Mouse (Mus musculus): ENCODE measurements around the gene Prrx2. TPM values are rescaled to one million over a fixed set of nuclear protein-coding genes. Genes with fewer than 3 reads are reported as not detected.

Prrx2 gene
- polyA plus RNA-seq, 1 experiment = 2.5 TPM

- no peak for DNase-seq
- Histone ChIP-seq H3K4me3 (ENCODE audit: control insufficient read depth, insufficient read depth, low read length) (no peak overlapping the region), H3K27me3 (ENCODE audit: control insufficient read depth, insufficient read depth, low read length) (no peaks in the 10 kb centered on the region), H3K36me3 (ENCODE audit: control insufficient read depth, insufficient read depth, low read length) (no peaks in the 10 kb centered on the region), H3K27ac (ENCODE audit: control insufficient read depth, insufficient read depth, low read length) (no peak overlapping the region), H3K4me1 (replicated peaks; ENCODE audit: control insufficient read depth, insufficient read depth, low read length) (no peaks in the 10 kb centered on the region)
- TF ChIP-seq POLR2A (IDR thresholded peaks at IDR 0.05; ENCODE audit: control insufficient read depth, extremely low read depth, insufficient read depth, low read length, poor library complexity) = no peak
- no peak for TF ChIP-seq CTCF (IDR thresholded peaks at IDR 0.05; ENCODE audit: borderline replicate concordance, control insufficient read depth, extremely low read depth, insufficient read depth, low read length, poor library complexity)
- 86% methylated on average over 7 of the region's 7 CpGs for WGBS
These were observed 40.3 kb downstream of the Prrx2 start for GRCm38 (mm10) chr2:30875096-30875495.

GRCm38 (mm10) chr2:30875621-30876432, 41.1 kb downstream of the Prrx2 start:
- Histone ChIP-seq H3K27ac (ENCODE audit: control insufficient read depth, insufficient read depth, low read length) (no peak overlapping the region), H3K4me3 (ENCODE audit: control insufficient read depth, insufficient read depth, low read length) (no peak overlapping the region), H3K36me3 (ENCODE audit: control insufficient read depth, insufficient read depth, low read length) (no peaks in the 10 kb centered on the region), H3K4me1 (replicated peaks; ENCODE audit: control insufficient read depth, insufficient read depth, low read length) (no peaks in the 10 kb centered on the region), H3K27me3 (ENCODE audit: control insufficient read depth, insufficient read depth, low read length) (no peaks in the 10 kb centered on the region)
- no peak for DNase-seq
- WGBS = 84% methylated on average over 11 of the region's 11 CpGs
- TF ChIP-seq POLR2A (IDR thresholded peaks at IDR 0.05; ENCODE audit: control insufficient read depth, extremely low read depth, insufficient read depth, low read length, poor library complexity) = no peak
- no peak for TF ChIP-seq CTCF (IDR thresholded peaks at IDR 0.05; ENCODE audit: borderline replicate concordance, control insufficient read depth, extremely low read depth, insufficient read depth, low read length, poor library complexity)

- H3K4me1 ChIP-seq (replicated peaks; ENCODE audit: control insufficient read depth, insufficient read depth, low read length) = no peaks in the 10 kb centered on the region
- no peaks in the 10 kb centered on the region for H3K36me3 ChIP-seq (ENCODE audit: control insufficient read depth, insufficient read depth, low read length)
- TF ChIP-seq CTCF (IDR thresholded peaks at IDR 0.05; ENCODE audit: borderline replicate concordance, control insufficient read depth, extremely low read depth, insufficient read depth, low read length, poor library complexity) = no peak
- no peak for TF ChIP-seq POLR2A (IDR thresholded peaks at IDR 0.05; ENCODE audit: control insufficient read depth, extremely low read depth, insufficient read depth, low read length, poor library complexity)
- WGBS = 96% methylated on average over 15 of the region's 15 CpGs
- no peak overlapping the region for H3K4me3 ChIP-seq (ENCODE audit: control insufficient read depth, insufficient read depth, low read length)
- no peak overlapping the region for H3K27ac ChIP-seq (ENCODE audit: control insufficient read depth, insufficient read depth, low read length)
- no peak for DNase-seq
- no peaks in the 10 kb centered on the region for H3K27me3 ChIP-seq (ENCODE audit: control insufficient read depth, insufficient read depth, low read length)
These were observed 44.7 kb downstream of the Prrx2 start for GRCm38 (mm10) chr2:30879481-30879880.

DNA sequence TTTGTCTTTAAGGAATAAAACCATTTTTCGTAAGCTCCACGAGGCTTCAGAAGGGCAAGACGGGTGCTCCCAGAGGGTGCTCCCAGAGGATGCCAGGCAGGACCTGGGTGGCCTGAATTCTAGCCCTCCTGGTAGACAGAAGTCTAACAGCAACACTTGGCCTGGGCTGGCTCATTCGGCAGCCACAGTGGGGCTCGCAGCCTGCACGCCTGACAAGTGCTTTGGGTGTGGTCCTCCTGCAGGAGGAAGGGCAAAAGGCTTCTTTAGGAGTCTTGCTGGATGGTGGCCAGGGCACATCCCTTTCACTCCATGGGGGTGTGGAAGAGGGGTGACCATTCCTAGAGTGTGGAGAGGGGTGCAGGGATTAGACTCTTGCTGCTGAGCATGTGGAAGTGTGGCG, 46.4 kb downstream of the Prrx2 start:
- Histone ChIP-seq H3K27ac (ENCODE audit: control insufficient read depth, insufficient read depth, low read length) (no peak overlapping the region), H3K4me3 (ENCODE audit: control insufficient read depth, insufficient read depth, low read length) (no peak overlapping the region), H3K36me3 (ENCODE audit: control insufficient read depth, insufficient read depth, low read length) (no peaks in the 10 kb centered on the region), H3K4me1 (replicated peaks; ENCODE audit: control insufficient read depth, insufficient read depth, low read length) (no peaks in the 10 kb centered on the region), H3K27me3 (ENCODE audit: control insufficient read depth, insufficient read depth, low read length) (no peaks in the 10 kb centered on the region)
- TF ChIP-seq POLR2A (IDR thresholded peaks at IDR 0.05; ENCODE audit: control insufficient read depth, extremely low read depth, insufficient read depth, low read length, poor library complexity) (no peak), CTCF (IDR thresholded peaks at IDR 0.05; ENCODE audit: borderline replicate concordance, control insufficient read depth, extremely low read depth, insufficient read depth, low read length, poor library complexity) (no peak)
- no peak for DNase-seq
- WGBS = 88% methylated on average over 7 of the region's 7 CpGs

DNA sequence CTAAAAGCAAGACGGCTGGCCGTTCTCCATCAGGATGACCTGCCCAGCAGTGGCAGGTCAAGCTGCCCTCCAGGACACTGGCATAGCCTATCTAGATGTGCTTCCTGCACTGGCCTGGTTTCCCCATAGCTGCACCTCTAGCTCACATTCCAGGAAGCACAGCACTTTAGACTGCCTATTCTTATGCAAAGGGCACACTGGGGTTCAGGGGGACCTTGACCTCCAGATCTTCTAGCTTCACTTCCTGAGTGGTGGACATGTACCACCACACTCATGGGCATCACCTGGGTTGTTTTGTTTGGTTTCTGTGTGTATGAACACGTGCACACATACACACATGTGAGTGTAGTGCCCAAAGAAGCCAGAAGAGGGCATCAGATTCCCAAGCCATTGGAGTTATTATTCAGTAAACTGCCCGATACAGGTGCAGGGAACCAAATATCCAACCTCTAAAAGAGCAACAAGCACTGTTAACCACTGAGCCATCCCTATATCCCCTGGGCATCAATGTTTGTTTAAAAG, 50.1 kb downstream of the Prrx2 start:
- no peak for DNase-seq
- Histone ChIP-seq H3K4me1 (replicated peaks; ENCODE audit: control insufficient read depth, insufficient read depth, low read length) (no peaks in the 10 kb centered on the region), H3K36me3 (ENCODE audit: control insufficient read depth, insufficient read depth, low read length) (no peaks in the 10 kb centered on the region), H3K27me3 (ENCODE audit: control insufficient read depth, insufficient read depth, low read length) (no peaks in the 10 kb centered on the region), H3K4me3 (ENCODE audit: control insufficient read depth, insufficient read depth, low read length) (no peak overlapping the region), H3K27ac (ENCODE audit: control insufficient read depth, insufficient read depth, low read length) (no peak overlapping the region)
- 96% methylated on average over 4 of the region's 4 CpGs for WGBS
- TF ChIP-seq CTCF (IDR thresholded peaks at IDR 0.05; ENCODE audit: borderline replicate concordance, control insufficient read depth, extremely low read depth, insufficient read depth, low read length, poor library complexity) = no peak
- no peak for TF ChIP-seq POLR2A (IDR thresholded peaks at IDR 0.05; ENCODE audit: control insufficient read depth, extremely low read depth, insufficient read depth, low read length, poor library complexity)

DNA sequence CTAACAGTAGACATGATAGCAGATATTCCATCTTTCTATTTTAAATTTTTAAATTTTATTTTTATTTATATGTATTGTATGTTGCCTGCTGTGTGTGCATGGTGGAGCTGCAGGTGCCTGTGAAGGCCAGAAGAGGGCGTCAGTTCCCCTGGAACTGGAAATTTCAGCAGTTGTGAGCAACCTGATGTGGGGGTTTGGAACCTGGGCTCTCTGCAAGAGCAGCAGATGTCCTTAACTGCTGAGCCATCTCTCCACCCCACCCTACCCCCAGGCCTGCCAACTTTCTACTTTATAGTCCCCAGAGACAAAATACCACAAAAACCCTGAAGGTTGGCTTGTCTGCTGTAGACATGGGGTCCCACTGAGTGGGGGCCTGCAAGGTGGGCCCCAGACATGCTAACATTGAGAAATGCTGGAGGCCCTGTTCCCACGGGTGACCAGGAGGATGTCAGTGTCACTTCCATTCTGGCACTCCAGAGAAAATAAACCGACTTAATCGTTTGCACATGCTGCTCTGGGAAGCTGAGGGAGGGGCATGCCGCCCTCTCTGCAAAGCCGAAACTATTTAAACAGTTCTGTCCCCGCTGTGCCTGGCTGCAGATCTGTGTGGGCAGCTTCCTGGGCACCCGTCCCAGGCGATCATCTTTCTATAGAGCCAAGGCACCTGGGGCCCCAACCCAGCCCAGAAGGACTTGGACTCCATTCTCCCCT, 50.8 kb downstream of the Prrx2 start:
- no peak for TF ChIP-seq CTCF (IDR thresholded peaks at IDR 0.05; ENCODE audit: borderline replicate concordance, control insufficient read depth, extremely low read depth, insufficient read depth, low read length, poor library complexity)
- Histone ChIP-seq H3K27ac (ENCODE audit: control insufficient read depth, insufficient read depth, low read length) (no peak overlapping the region), H3K36me3 (ENCODE audit: control insufficient read depth, insufficient read depth, low read length) (no peaks in the 10 kb centered on the region), H3K4me3 (ENCODE audit: control insufficient read depth, insufficient read depth, low read length) (no peak overlapping the region), H3K4me1 (replicated peaks; ENCODE audit: control insufficient read depth, insufficient read depth, low read length) (no peaks in the 10 kb centered on the region), H3K27me3 (ENCODE audit: control insufficient read depth, insufficient read depth, low read length) (no peaks in the 10 kb centered on the region)
- no peak for DNase-seq
- WGBS = 81% methylated on average over 9 of the region's 9 CpGs

Measured in thymus, adult 2 months (tissue).